Mouse (Mus musculus) CD4-positive, CD25-positive, alpha-beta regulatory T cell, adult 2 months (primary cell): ENCODE results near the gene Sox18.
A peak's percentile ranks its signal among the peaks of the same experiment; 100 is the strongest.

Experiments
- DNase-seq: peaks from one replicate; pipeline ENCODE4 v3.0.0-alpha.2; 2012; ENCODE audit warnings: low read depth, low spot score

The Sox18 gene

DNA sequence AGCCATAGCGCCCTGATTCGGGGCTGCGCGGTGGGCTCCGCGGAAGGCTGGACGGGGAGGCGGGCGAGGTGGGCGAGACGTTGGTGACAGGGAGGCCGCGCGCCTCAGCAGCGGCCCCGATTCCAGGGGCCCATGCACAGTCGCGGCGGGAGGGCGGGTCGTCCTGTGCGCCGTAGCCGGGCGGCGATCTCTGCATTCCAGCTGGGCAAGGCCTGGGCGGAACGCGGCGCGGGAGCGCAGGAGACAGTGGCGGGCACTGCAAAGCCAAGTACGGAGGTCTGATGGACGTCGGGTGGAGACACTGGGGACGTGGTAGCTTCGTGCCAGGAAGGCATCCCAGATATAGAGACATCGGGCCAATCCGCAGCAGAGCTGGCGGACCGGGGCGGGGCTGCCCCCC, at the start of gene Sox18:
Gene Sox18 (minus strand): TSS at position 315 of the 400 bp plus-strand sequence.
- DNase-seq, result no peak

DNA sequence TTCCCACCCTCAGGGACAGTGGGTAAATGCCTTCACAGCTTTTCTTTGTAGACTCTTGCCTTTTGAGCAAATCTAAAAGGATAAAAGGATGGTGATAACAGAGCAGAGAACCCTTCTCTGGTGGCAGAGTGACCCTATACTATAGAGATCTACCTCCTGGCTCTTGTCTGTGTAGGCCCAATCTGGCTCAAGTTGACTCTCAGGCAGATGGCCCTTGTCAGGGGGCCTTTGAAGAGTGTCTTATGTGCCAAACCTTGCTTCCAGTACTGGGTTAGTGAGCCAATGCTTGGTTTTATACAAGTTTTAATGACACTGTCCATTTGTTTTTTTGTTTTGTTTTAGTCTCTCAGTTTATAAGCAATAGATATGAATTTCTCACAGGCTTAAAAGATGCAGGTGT, 49.8 kb upstream of the Sox18 start:
- DNase-seq, result no peak

DNA sequence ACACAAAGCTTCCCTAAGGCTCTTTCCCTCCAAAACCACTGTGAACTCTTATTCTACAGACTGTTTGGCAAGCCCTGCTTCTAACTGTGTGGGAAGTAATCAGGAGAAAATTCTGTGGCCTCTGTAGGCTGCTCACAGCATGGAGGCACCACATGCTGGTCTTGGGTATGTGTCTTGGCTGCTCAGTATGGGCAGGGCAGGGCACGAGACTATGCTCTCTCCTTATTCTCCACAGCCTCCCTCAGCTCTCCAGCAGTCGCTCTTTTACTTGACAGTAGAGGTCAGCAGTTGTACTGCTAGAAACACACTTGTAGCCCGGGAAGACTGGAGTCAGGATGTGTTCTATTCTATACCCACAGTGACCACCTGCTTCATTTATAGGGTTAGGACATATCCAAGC, 48.6 kb upstream of the Sox18 start:
- no peak for DNase-seq

DNA sequence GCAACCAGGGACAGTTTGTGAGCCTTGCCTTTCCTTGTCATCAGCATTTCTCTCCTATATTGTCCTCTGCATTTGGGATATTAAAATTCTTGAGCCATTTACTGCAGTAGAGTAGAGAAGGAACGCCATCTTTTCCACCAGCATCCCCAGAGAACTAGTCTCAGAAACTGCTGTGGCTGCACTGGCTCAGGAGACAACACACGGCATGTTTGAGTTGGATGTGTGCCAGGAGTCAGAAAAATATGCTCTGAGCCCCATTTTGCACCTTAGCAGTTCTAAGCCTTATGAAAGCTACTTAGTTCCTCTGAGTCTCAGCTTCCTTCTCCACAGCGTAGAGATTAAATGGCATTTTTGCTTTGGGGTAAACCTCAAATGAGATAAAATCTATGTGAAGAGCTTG, 45.6 kb upstream of the Sox18 start:
- DNase-seq, result no peak

DNA sequence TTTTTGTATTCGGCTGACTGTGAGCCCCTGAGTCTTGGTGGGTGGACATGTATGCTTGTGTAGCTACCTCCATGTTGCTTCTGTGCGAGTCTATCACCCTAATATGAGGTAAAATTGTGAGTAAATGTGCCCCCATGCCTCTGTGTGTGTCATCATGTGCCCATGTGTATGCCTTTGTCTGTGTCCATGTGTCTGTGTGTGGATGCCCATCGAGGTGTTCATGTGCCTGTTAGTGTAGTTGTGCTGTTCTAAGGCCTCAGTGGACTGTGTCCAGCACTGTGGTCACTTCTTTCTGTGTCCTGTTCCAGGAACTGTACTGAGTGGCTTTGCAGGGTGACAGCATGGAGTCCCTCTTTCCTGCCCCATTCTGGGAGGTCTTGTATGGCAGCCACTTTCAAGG, 43.9 kb upstream of the Sox18 start:
- no peak for DNase-seq

DNA sequence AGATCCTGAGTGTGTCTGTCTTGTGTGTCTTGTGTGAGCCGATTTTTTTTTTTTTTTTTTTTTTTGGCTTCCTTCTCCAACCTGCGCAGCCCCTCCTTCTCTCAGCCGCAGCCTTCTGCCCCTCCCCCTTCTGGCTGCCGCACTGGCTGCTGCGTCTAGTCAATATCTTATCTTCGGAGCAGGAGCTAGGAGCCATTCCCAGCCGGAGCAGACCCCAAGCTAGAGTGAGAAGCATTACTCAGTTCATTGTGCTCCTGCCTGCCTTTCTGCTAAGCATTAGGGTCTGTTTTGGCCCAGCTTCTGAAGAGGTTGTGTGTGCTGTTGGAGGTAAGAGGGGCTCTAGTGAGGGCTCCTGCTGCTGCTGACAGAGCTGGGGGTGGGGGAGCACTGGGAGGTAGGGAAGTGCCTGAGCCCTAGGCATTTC, 43.5 kb upstream of the Sox18 start, which contains the start of gene Oprl1:
Gene Oprl1 (plus strand): TSS at position 114 of the 424 bp plus-strand sequence.
- peak; percentile 20 for DNase-seq

DNA sequence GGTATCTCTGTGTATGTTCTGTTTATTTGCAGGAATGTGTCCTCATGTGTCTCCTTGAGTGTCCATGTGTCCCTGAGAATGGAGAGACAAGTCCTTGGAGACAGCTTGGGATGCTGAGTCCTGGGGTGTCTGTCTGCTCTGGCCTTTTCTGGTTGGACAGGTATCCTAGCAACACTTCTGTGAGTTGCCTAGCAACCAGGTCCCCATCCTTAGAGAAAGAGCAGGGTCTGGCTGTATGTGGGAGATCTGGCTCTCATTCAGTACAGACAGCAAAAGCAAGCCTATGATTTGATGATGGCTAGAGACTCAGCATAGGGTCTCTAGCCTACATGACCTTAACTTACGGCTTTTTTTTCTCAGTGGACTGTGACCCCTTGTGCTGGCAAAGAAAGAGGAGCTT, 42.3 kb upstream of the Sox18 start:
- no peak for DNase-seq

DNA sequence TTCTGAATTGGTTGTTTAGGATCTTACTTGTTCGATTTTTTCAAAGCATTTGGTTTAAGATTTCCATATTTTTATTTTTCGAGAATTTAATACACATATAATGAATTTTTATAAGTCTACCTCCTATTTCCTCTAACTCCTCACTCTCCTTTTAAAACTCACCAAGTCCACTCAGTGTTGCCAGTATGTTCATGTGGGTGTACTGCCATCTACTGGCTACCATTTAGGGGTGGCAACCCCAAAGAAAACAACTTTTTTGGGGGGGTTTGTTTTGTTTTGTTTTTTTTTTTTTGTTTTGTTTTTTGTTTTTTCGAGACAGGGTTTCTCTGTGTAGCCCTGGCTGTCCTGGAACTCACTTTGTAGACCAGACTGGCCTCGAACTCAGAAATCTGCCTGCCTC, 35.2 kb upstream of the Sox18 start:
- peak; percentile 78 for DNase-seq

DNA sequence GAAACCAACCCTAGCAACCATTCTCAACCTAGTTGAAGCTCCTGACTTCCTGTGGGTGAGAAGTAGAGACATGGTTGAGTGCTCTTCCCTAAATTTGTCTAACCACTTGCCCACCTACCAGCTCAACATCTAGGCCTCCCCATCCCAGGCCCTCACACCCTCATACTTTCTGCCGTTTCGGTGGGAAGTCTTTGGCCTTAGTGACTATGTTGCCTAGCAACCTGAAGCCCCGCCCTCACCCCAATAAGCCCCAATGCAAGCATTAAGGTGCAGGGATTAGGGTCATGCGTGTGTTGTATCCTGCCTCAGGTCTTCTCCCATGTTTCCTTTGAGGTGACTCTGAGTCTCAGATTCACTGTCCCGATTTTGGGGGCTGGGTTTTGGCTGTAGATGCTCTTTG, 26.8 kb upstream of the Sox18 start, which contains the start of gene Lkaaear1:
Gene Lkaaear1 (minus strand): TSS at position 202 of the 400 bp plus-strand sequence.
- DNase-seq, result no peak

DNA sequence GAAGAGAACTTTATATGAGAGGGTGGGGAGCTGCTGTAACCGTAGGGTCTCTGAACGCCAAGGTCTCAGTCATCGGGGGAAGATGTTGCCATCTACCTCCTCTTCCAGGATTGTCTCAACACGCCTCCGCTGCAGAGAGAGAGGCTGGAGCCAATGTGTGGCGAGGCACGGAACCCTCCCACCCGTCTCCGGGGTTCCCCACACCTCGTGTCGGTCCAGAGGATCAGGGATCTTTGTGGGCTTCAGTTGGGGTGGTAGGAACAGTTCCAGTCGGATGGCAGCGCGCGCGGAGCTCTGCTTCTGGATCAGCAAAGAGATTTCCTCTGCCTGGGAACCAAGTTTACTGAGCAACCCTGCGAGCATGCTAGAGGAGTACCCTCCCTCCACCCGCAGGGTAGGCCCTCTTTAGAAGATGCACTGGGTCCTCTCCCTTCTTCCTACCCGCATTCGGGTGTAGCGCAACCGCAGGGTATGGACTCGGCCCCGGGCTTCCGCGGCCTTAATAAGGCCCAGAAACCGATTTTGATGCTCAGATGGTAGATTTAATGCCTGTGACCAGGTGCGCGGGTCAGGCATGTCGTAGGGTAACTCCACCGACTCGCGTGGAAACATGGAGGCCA, 25.5 kb upstream of the Sox18 start:
- DNase-seq, result no peak

DNA sequence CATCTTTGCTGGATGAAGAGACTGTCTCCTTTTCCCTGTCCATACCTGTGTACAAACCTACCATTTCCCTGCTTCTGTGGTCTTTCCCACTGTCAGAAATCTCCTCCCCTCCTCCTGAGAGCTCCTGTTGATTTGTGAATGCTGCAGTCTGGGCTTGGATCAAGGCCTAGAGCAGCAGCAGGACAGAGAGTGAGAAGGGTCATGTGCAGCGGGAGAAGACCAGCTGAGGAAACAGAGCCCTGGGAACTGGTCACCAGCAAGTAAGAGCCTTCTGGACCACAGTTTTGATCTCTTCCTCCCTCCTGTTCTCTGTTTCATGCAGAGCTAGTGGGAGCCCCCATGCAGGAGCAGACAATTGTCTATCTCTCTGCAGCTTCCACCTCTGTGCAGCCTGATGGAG, 24.3 kb upstream of the Sox18 start:
- no peak for DNase-seq

DNA sequence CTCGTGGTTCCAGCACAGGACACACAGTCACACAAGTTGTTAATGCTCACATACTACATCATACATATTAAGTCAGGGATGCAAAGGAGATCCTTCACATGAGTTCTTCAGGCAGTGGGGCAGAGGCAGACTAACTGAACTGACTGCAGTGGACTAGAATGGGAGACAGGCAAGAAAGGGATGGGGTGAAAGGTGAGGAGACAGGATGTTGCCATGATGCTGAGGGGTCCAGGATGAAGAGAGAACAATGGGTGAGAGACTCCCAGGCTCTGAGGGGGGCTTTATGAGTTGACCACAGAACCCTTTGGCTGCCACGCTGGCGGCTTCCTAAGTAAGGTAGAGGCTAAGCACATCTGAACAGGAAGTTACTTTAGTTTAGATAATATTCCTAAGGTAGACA, 23.1 kb upstream of the Sox18 start:
- DNase-seq, result no peak

DNA sequence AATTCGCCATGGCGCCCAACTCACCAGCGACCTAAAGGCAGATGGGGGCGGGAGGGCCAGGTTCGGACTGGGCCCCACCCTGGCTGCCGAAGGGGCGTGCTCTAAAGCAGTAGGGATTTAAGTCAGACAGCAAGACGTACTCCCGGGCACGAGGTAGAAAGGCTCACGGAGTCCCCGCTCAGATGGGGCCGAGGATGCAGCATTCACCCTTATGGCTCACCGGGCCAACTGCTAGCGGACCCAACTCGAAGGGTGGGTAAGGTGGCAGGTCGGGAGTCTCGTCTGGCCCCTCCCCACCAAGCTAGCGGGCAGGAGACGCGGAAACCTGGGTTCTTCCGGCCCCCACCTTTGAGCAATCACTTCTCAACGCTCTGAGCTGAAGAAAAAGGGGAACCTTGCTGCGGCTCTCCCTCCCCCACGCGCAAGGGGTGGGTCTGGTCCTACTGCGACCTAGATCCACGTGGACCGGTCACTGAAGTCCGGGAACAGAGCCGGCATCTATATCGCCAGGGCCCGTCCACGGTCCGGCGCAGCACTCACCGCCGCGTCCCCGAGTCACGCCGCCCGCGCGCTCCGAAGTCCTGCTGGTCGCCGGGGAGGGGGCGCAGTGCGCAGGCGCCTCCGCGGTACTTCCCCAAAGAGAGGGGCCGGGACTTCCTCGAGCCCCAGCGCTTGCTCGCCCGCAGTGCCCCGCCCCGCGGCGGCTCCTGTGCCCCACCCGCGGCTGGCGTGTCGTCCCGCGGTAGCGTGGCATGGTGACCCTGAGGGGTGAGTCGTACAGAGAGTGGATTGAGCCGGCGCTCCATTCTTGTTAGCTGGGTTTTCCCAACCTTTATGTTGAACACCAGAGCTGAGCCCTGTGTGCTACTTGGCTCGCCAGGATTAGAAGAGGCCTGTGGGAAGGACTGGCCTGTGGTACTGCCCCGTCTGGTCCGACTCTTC, 22.2 kb upstream of the Sox18 start, which contains the start of gene Rgs19:
Gene Rgs19 (minus strand): TSS at position 639 of the 942 bp plus-strand sequence.
- peak; percentile 93 for DNase-seq

DNA sequence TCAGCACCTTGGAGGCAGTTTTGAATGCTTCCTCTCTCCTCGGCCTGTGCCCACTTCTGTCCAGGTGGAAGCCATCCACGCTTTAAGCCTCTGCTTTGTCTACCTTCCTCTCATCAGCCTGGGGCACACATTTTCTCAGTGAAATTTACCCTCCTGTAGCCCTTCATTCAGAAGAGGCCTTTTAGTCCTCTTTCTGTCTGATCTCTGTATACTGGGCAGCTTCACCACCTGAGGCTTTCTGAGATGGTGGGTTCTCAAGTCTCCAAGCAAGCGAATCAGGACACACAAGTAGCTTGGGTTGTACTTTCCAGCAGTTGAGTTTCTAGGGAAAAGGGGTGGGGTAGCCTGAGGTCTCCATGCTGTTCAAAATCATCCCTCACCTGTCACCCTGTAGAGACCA, 20.9 kb upstream of the Sox18 start:
- DNase-seq, result no peak

DNA sequence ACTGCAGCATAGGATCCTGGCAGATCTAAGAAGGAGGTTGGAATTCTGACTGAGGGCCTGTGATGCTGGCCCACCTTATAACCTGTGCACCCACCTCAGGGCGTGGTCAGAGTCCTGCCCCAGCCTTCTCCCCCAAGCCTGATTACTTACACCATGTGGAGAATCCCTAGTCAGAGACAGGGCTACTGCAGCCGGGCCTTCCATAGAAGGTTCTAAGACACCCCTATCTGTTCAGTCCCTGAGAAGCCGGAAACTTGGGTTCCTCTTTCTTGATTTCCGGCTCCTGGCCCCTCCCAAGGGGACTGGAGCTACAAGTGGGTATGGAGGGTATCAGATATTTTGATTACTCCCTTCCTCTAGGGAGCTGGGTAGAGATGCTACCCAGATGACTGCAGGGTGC, 20.1 kb upstream of the Sox18 start:
- peak; percentile 49 for DNase-seq

DNA sequence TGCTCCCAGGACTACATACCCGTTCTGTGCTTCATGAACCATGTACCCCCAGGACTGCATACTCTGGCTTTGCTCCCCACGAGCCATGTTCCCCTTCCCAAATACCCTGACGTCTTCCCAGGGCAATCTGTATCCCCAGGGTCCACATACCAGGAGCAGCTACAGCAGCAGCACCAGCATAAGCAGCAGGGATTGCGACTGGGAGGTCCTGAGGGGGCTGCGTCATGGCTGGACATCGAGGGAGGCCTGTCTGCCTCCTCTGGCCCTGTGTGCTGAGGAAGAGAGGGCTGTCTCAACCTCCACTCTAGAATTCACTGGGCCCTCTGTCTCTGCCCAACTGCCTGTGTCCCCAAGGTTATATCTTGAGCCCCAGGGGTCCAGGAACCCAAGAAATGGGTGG, 19.6 kb upstream of the Sox18 start:
- DNase-seq, result no peak

DNA sequence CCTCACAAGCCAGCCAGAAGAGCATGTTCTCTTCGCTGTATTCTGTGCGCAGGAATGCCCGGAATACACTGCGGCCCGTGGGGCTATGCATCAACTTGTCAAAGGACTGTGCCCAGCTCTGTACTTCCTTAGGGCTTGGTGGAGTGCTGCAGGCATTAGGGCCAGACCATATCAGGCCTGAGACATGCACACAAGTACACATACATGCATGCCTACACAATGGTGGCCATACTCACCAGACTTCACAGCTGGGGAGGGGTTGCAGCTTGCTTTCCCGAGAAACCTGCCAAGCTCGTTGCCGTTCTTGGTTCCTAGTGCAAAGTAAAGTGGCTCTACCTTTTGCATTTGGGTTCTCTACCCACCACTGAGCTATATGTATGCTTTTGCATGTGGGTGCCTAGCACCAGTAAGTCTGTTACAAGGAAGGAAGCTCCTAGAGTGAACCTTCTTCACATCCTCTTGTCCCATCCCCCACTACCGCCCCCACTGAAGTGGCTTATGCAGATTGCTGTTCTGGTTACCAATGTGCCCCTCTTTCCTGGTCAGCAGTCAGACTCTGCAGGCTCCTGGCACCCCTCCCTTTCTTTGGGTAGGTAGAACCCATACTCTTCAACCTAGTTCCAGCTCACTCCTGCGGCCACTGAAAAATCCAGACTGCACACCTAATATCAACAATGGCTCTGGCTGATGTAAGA, 18.2 kb upstream of the Sox18 start:
- DNase-seq, result no peak

DNA sequence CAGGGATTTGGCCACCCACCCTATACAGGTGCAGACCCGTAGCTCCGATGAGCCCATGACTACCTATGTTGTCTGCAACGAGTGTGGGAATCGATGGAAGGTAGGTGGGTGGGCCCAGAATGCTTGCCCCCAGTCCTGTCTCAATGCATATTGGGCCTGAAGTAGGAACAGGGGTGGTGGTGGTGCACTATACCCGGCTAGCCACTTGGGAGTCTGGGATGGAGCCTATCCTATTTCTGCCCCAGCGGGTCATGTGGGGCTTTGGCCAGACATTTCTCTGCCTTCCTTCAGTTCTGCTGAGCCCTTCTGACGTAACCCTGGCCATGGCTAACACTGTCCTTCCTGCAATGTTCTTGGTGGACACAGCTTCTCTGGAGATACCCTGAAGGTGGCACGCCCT, 16.1 kb upstream of the Sox18 start:
- DNase-seq, result no peak

DNA sequence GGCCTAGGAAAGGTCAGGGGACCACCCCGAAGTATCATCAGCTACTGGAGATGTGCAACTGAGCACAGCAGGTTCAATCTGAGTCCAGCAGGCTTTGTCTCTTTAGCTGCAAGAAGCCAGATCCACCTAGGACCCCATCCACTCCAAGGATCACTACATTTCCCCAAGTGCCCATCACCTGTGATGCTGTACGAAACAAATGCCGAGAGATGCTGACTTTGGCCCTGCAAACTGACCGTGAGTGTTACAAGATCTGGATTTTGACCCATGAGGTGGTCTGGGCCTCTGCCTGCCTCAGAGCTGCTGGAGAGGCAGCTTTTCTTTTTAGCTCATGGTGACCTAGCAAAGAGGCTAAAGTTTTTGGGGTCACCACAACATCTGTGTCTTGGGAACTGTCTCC, 14.2 kb upstream of the Sox18 start:
- no peak for DNase-seq

DNA sequence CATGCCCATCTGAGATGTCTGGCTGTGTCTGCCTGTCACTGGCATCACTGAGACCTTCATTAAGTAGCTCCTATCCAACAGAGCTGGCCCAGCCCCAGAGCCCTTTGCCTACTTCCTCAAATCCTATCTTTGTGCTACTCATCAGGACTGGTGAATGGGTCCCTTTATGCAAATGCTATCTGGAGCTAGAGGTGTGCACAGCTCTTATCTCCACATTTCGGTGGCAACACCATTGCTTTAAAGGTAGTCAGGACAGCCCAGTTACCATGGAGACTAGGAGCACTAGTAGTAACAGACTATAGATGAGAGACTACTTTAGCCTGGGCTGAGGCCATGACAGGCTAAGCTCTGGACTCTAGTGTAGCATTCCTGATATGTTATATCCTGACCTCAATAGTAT, 13.3 kb upstream of the Sox18 start:
- DNase-seq, result no peak

DNA sequence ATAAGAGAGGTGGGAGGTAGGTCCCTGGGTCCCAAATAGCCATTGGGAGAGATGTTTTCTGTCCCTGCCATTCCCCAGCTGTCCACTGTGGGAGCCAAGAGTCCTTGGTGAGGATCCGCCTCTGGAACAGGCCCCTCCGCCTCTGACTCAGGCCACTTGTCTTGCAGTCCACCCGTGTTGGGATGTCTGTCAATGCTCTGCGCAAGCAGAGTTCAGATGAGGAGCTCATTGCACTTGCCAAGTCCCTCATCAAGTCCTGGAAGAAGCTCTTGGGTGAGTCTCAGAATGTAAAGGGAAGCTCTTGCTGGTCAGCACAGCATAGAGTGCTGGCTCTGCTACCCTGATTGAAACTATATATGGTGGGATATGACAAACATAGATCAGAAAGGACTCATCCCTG, 11.9 kb upstream of the Sox18 start:
- no peak for DNase-seq

DNA sequence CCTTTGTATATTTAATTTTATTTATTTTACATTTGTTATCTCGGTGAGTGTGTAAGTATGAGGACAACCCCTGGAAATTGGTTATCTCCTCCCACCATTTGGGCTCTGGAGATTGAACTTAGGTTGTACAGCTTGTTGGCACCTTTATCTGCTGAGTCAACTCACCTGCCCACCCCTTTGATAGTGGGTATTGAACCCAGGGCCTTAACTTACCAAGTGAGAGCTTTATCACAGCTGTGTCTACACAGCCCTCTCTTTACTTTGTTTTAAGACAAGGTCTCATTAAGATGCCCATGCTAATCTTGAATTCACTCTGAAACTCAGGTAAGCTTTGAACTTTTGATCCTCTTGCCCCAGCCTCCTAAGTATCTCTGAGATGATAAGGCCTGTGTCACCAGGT, 10.5 kb upstream of the Sox18 start:
- no peak for DNase-seq
